Mouse (Mus musculus): ENCODE data around the gene Hmgn1.

GRCm38 (mm10) chr16:96159091-96159731 lies 31.7 kb upstream of the Hmgn1 start:
- TF ChIP-seq POLR2A (IDR thresholded peaks at IDR 0.05; ENCODE audit: insufficient read length, low read depth) (no peak), USF1 (IDR thresholded peaks at IDR 0.05; ENCODE audit: low read depth) (no peak), MAX (IDR thresholded peaks at IDR 0.05; ENCODE audit: low read depth) (no peak), REST (IDR thresholded peaks at IDR 0.05; ENCODE audit: insufficient read depth, insufficient read length) (no peak), E2F4 (IDR thresholded peaks at IDR 0.05; ENCODE audit: insufficient read depth) (no peak), POLR2AphosphoS2 (IDR thresholded peaks at IDR 0.05; ENCODE audit: insufficient read length, low read depth) (no peak), TCF12 (IDR thresholded peaks at IDR 0.05; ENCODE audit: insufficient read depth, poor library complexity, severe bottlenecking) (no peak)

All from myocyte (in vitro differentiated cells).